Mouse (Mus musculus): Measurements from ENCODE around the gene Wnt9b.
A peak's percentile ranks its signal among the peaks of the same experiment; 100 is the strongest.

Wnt9b gene

GRCm38 (mm10) chr11:103731594-103731993 lies 18.0 kb downstream of the Wnt9b start:
- DNase-seq (ENCODE audit: low read depth, low spot score): no peak

- DNase-seq (ENCODE audit: low read depth, low spot score): no peak
Observed at GRCm38 (mm10) chr11:103729282-103729985, 20.2 kb downstream of the Wnt9b start.

GRCm38 (mm10) chr11:103724331-103724771 lies 25.3 kb downstream of the Wnt9b start:
- DNase-seq (ENCODE audit: low read depth, low spot score): no peak

GRCm38 (mm10) chr11:103722040-103722481 lies 27.6 kb downstream of the Wnt9b start:
- no peak for DNase-seq (ENCODE audit: low read depth, low spot score)

GRCm38 (mm10) chr11:103721468-103722039 lies 28.1 kb downstream of the Wnt9b start:
- DNase-seq (ENCODE audit: low read depth, low spot score): no peak

GRCm38 (mm10) chr11:103719436-103719835 lies 30.2 kb downstream of the Wnt9b start:
- no peak for DNase-seq (ENCODE audit: low read depth, low spot score)

GRCm38 (mm10) chr11:103716971-103717370 lies 32.6 kb downstream of the Wnt9b start:
- no peak for DNase-seq (ENCODE audit: low read depth, low spot score)

GRCm38 (mm10) chr11:103714074-103714473 lies 35.5 kb downstream of the Wnt9b start:
- no peak for DNase-seq (ENCODE audit: low read depth, low spot score)

GRCm38 (mm10) chr11:103711851-103712587 lies 37.6 kb downstream of the Wnt9b start:
- DNase-seq (ENCODE audit: low read depth, low spot score): no peak

- no peak for DNase-seq (ENCODE audit: low read depth, low spot score)
Observed at GRCm38 (mm10) chr11:103709982-103710381, 39.6 kb downstream of the Wnt9b start.

GRCm38 (mm10) chr11:103707005-103707404 lies 42.6 kb downstream of the Wnt9b start:
- DNase-seq (ENCODE audit: low read depth, low spot score): no peak

- no peak for DNase-seq (ENCODE audit: low read depth, low spot score)
Observed at GRCm38 (mm10) chr11:103698226-103698625, 51.4 kb downstream of the Wnt9b start.

GRCm38 (mm10) chr11:103697565-103698176 lies 52.0 kb downstream of the Wnt9b start, which contains the start of gene Gosr2:
Gene Gosr2, minus strand, starts transcription at chr11:103697898.
- DNase-seq (ENCODE audit: low read depth, low spot score): peak; percentile 81

GRCm38 (mm10) chr11:103696851-103697564 lies 52.6 kb downstream of the Wnt9b start:
- DNase-seq (ENCODE audit: low read depth, low spot score): no peak

GRCm38 (mm10) chr11:103693241-103693640 lies 56.4 kb downstream of the Wnt9b start:
- no peak for DNase-seq (ENCODE audit: low read depth, low spot score)

- no peak for DNase-seq (ENCODE audit: low read depth, low spot score)
Observed at GRCm38 (mm10) chr11:103691036-103691435, 58.6 kb downstream of the Wnt9b start.

GRCm38 (mm10) chr11:103688980-103689378 lies 60.6 kb downstream of the Wnt9b start:
- DNase-seq (ENCODE audit: low read depth, low spot score): no peak

GRCm38 (mm10) chr11:103688271-103688979 lies 61.2 kb downstream of the Wnt9b start:
- DNase-seq (ENCODE audit: low read depth, low spot score): no peak

- DNase-seq (ENCODE audit: low read depth, low spot score): no peak
Observed at GRCm38 (mm10) chr11:103686706-103687105, 62.9 kb downstream of the Wnt9b start.

- DNase-seq (ENCODE audit: low read depth, low spot score): no peak
Observed at GRCm38 (mm10) chr11:103685261-103685736, 64.3 kb downstream of the Wnt9b start.
